Mouse (Mus musculus) adrenal gland, adult 8-10 months (tissue): ENCODE data around the gene Tns3. TPM values are rescaled to one million over a fixed set of nuclear protein-coding genes. Genes with fewer than 3 reads are reported as not detected.

Source experiments
- DNase-seq: peaks from one replicate; pipeline ENCODE4 v3.0.0; 2022
- total RNA-seq, 4 experiments: library from RNA; stranded (reverse); gene quantifications; 2 replicates each; pipeline ENCODE4 v1.2.4; 2022

Gene Tns3
- total RNA-seq, 4 experiments from 2014 or later, result 52.3 to 101 (median 81.1) TPM

- no peak for DNase-seq
Measured at GRCm38 (mm10) chr11:8469537-8469936, 194.8 kb downstream of the Tns3 start.

- DNase-seq, result peak; percentile 23
Measured at GRCm38 (mm10) chr11:8468161-8469091, 195.9 kb downstream of the Tns3 start.

GRCm38 (mm10) chr11:8467403-8468160 lies 196.8 kb downstream of the Tns3 start:
- no peak for DNase-seq

- DNase-seq, result no peak
Measured at GRCm38 (mm10) chr11:8463866-8464265, 200.5 kb downstream of the Tns3 start.

GRCm38 (mm10) chr11:8462827-8463405 lies 201.4 kb downstream of the Tns3 start:
- no peak for DNase-seq

- DNase-seq, result no peak
Measured at GRCm38 (mm10) chr11:8460835-8461234, 203.5 kb downstream of the Tns3 start.

GRCm38 (mm10) chr11:8457951-8458350 lies 206.4 kb downstream of the Tns3 start:
- DNase-seq, result no peak

GRCm38 (mm10) chr11:8456586-8457285 lies 207.6 kb downstream of the Tns3 start:
- DNase-seq, result no peak

GRCm38 (mm10) chr11:8455650-8456049 lies 208.7 kb downstream of the Tns3 start:
- DNase-seq, result no peak

GRCm38 (mm10) chr11:8453252-8453651 lies 211.1 kb downstream of the Tns3 start:
- no peak for DNase-seq

- no peak for DNase-seq
Measured at GRCm38 (mm10) chr11:8451597-8452201, 212.6 kb downstream of the Tns3 start.

GRCm38 (mm10) chr11:8450540-8450939 lies 213.8 kb downstream of the Tns3 start:
- no peak for DNase-seq

GRCm38 (mm10) chr11:8445915-8446356 lies 218.4 kb downstream of the Tns3 start:
- peak; percentile 64 for DNase-seq

GRCm38 (mm10) chr11:8444759-8445422 lies 219.4 kb downstream of the Tns3 start:
- DNase-seq, result no peak

GRCm38 (mm10) chr11:8443539-8444292 lies 220.6 kb downstream of the Tns3 start:
- peak; percentile 31 for DNase-seq

GRCm38 (mm10) chr11:8440706-8441105 lies 223.6 kb downstream of the Tns3 start:
- no peak for DNase-seq

GRCm38 (mm10) chr11:8440221-8440620 lies 224.1 kb downstream of the Tns3 start:
- DNase-seq, result no peak

GRCm38 (mm10) chr11:8439035-8439434 lies 225.3 kb downstream of the Tns3 start:
- no peak for DNase-seq

GRCm38 (mm10) chr11:8438269-8438668 lies 226.1 kb downstream of the Tns3 start:
- no peak for DNase-seq

- DNase-seq, result no peak
Measured at GRCm38 (mm10) chr11:8435101-8435500, 229.2 kb downstream of the Tns3 start.

GRCm38 (mm10) chr11:8434366-8434765 lies 230.0 kb downstream of the Tns3 start:
- no peak for DNase-seq
